10 mouse cellular contexts compared by ENCODE assay signal in the genomic region with DNA sequence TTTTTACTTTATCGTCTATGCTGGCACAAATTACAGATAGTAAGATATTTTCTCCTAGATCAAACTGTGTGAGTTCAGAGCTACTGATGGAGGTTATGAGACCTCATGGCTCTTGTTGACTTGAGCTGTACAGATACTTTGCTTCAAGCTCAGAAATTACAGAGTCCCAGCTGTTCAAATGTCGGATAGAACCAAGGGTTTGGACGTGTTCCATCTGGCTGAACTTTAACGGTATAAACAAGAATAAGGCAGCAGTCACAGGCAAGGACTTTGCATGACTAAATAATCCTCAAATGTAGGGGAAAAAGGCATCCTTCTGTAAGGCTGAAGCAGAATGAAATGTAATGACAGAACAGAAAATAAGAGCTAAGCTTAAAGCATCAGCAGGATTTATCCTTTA.
DNase-seq lines count a peak whose midpoint lies in the region; ATAC-seq and TF ChIP-seq lines count a peak whose summit lies in the region.
"Had no signal": no experiment of that assay in that cellular context is flagged by ENCODE, and none has a peak within 500 bp of the region (broad histone marks: within the 10 kb centered on the region; RNA-seq: fewer than 3 reads in every experiment).

No protein-coding gene starts in this region.

- TF ChIP-seq CTCF in kidney, adult 2 months (conservative IDR thresholded peaks at IDR 0.05; ENCODE audit: insufficient read depth, insufficient read length, low read depth, low read length), result no peak
- TF ChIP-seq CTCF in thymus, adult 2 months (IDR thresholded peaks at IDR 0.05; ENCODE audit: borderline replicate concordance, control insufficient read depth, extremely low read depth, insufficient read depth, low read length, poor library complexity), result no peak

- no peaks in the 10 kb centered on the region for H3K27me3 ChIP-seq in kidney, adult 2 months (replicated peaks; ENCODE audit: control insufficient read depth, insufficient read depth, low read length)
- no peaks in the 10 kb centered on the region for H3K27me3 ChIP-seq in thymus, adult 2 months (ENCODE audit: control insufficient read depth, insufficient read depth, low read length)
- H3K27me3 ChIP-seq: Patski had no signal

- no peak overlapping the region for H3K4me3 ChIP-seq in kidney, adult 2 months (ENCODE audit: insufficient read depth, low read depth, low read length)
- H3K4me3 ChIP-seq in thymus, adult 2 months (ENCODE audit: control insufficient read depth, insufficient read depth, low read length), result no peak overlapping the region

- TF ChIP-seq POLR2A in kidney, adult 2 months (IDR thresholded peaks at IDR 0.05; ENCODE audit: low read depth, low read length), result no peak
- TF ChIP-seq POLR2A in thymus, adult 2 months (IDR thresholded peaks at IDR 0.05; ENCODE audit: control insufficient read depth, extremely low read depth, insufficient read depth, low read length, poor library complexity), result no peak

- peak; percentile 12 to 54 for DNase-seq in adrenal gland, adult (ENCODE audit: inconsistent age in 2 of 2, low spot score in 1 of 2)
- DNase-seq in adrenal gland, postnatal 4 days (ENCODE audit: low spot score in 2 of 2), result no peak
- peak; percentile 72 for DNase-seq in kidney, adult 2 months
- DNase-seq in kidney, adult 11 months, result no peak
- DNase-seq in brain, embryonic 18.5 days (ENCODE audit: low read depth, low spot score), result peak; percentile 28
- peak; percentile 38 to 59 for DNase-seq in kidney, postnatal 36 days
- no peak for DNase-seq in thymus, adult 2 months
- DNase-seq: cerebellum, adult 9-10 months had no signal

- no peak for ATAC-seq in erythroblast, adult 5-6 weeks (replicated peaks; ENCODE audit: low FRiP score, poor library complexity, severe bottlenecking)
- ATAC-seq: Patski had no signal

- H3K4me1 ChIP-seq in kidney, adult 2 months (ENCODE audit: control insufficient read depth, insufficient read depth, low read length), result no peaks in the 10 kb centered on the region; the same call in 1 of the 2 replicates
- no peaks in the 10 kb centered on the region for H3K4me1 ChIP-seq in thymus, adult 2 months (replicated peaks; ENCODE audit: control insufficient read depth, insufficient read depth, low read length)

- 32% methylated on average over 4 of the region's 4 CpGs for WGBS in kidney, adult 2 months
- WGBS in thymus, adult 2 months, result 91% methylated on average over 4 of the region's 4 CpGs

- no peaks in the 10 kb centered on the region; the same call in 1 of the 2 replicates for H3K36me3 ChIP-seq in kidney, adult 2 months (ENCODE audit: control insufficient read depth, insufficient read depth, low read length)
- no peaks in the 10 kb centered on the region for H3K36me3 ChIP-seq in thymus, adult 2 months (ENCODE audit: control insufficient read depth, insufficient read depth, low read length)

- H3K27ac ChIP-seq in kidney, adult 2 months (ENCODE audit: insufficient read depth, low read depth, low read length), result peak overlapping the region; percentile 9; the same call in 1 of the 2 replicates
- no peak overlapping the region for H3K27ac ChIP-seq in thymus, adult 2 months (ENCODE audit: control insufficient read depth, insufficient read depth, low read length)

Comparison
In these comparisons a context has a peak if more than half of its experiments do, and no peak if none do; other contexts are left out.
1. DNase-seq: peak in adrenal gland, adult (2 of 2), kidney, adult 2 months (single experiment), brain, embryonic 18.5 days (single experiment) and kidney, postnatal 36 days (2 of 2); none in adrenal gland, postnatal 4 days (0 of 2), kidney, adult 11 months (single experiment) and thymus, adult 2 months (single experiment).